Mouse (Mus musculus): ENCODE results near the gene Tenm2. TPM values are rescaled to one million over a fixed set of nuclear protein-coding genes. Genes with fewer than 3 reads are reported as not detected.

Gene Tenm2
- polyA plus RNA-seq, 1 experiment from 2014 or later = 30.2 TPM

DNA sequence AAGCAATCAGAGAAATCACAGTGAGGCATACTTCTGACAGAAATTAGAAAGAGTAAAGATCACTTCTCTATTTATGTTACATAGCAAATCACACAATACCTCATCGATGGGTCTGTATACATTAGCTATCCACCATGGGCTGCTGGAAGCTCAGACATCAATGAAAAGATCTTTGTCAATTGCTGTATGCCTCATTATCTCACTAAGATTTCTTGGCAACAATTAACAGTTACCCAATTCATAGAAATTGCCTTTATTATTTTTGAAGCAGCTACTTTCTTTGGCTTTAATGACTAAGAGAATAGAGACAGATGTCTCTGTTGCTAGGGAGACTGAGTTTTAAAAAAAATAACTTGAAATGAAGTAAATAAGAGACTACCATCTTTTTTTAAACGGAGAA, 106.9 kb downstream of the Tenm2 start:
- Histone ChIP-seq H3K27me3 (ENCODE audit: control insufficient read depth, insufficient read depth, low read length) (no peaks in the 10 kb centered on the region), H3K27ac (no peak overlapping the region), H3K9me3 (ENCODE audit: control insufficient read depth, low read length) (no peaks in the 10 kb centered on the region), H3K36me3 (replicated peaks; ENCODE audit: control insufficient read depth, insufficient read depth) (no peaks in the 10 kb centered on the region), H3K4me2 (replicated peaks) (no peak overlapping the region), H3K4me1 (replicated peaks; ENCODE audit: control insufficient read depth, insufficient read depth, low read length) (no peaks in the 10 kb centered on the region), H3K9ac (no peak overlapping the region), H3K4me3 (replicated peaks; ENCODE audit: low read length) (no peak overlapping the region)
- no peak for ATAC-seq (ENCODE audit: low FRiP score)
- no peak for DNase-seq (ENCODE audit: low spot score)
- WGBS = 51% methylated on average over 2 of the region's 2 CpGs

DNA sequence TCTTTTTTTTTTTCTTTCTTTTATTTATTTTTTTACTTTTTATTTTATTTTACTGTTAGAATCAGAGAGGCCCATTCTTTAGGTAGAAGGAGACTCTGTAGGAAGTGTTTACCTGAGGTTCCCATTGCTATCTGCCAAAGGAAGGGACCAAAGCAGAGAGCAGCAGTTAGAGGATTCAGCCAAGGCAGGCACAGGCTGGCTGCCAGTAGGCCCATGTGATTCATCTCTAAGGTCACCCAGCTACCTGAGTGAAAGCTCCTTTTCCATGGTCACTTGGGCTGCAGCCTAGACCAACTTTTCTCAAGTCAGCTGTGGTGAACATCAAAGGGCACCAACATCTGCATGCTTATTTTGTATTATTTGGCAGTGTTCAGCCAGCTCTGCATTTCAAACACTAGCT, 117.7 kb downstream of the Tenm2 start:
- Histone ChIP-seq H3K9ac (no peak overlapping the region), H3K27me3 (ENCODE audit: control insufficient read depth, insufficient read depth, low read length) (no peaks in the 10 kb centered on the region), H3K4me2 (replicated peaks) (no peak overlapping the region), H3K4me3 (replicated peaks; ENCODE audit: low read length) (no peak overlapping the region), H3K9me3 (ENCODE audit: control insufficient read depth, low read length) (no peaks in the 10 kb centered on the region), H3K27ac (no peak overlapping the region), H3K36me3 (replicated peaks; ENCODE audit: control insufficient read depth, insufficient read depth) (no peaks in the 10 kb centered on the region), H3K4me1 (replicated peaks; ENCODE audit: control insufficient read depth, insufficient read depth, low read length) (peaks cover 6% of the 10 kb centered on the region; the same call in 1 of the 2 replicates)
- no peak for ATAC-seq (ENCODE audit: low FRiP score)
- no peak for DNase-seq (ENCODE audit: low spot score)

GRCm38 (mm10) chr11:37115188-37115587, 120.6 kb downstream of the Tenm2 start:
- H3K27ac ChIP-seq = no peak overlapping the region
- H3K36me3 ChIP-seq (replicated peaks; ENCODE audit: control insufficient read depth, insufficient read depth) = no peaks in the 10 kb centered on the region
- ATAC-seq (ENCODE audit: low FRiP score) (no peak), DNase-seq (ENCODE audit: low spot score) (no peak)
- no peak overlapping the region for H3K9ac ChIP-seq
- no peak overlapping the region for H3K4me3 ChIP-seq (replicated peaks; ENCODE audit: low read length)
- peaks cover 6% of the 10 kb centered on the region; the same call in 1 of the 2 replicates for H3K4me1 ChIP-seq (replicated peaks; ENCODE audit: control insufficient read depth, insufficient read depth, low read length)
- no peaks in the 10 kb centered on the region for H3K27me3 ChIP-seq (ENCODE audit: control insufficient read depth, insufficient read depth, low read length)
- no peaks in the 10 kb centered on the region for H3K9me3 ChIP-seq (ENCODE audit: control insufficient read depth, low read length)
- WGBS = 48% methylated on average over 4 of the region's 4 CpGs
- H3K4me2 ChIP-seq (replicated peaks) = no peak overlapping the region

GRCm38 (mm10) chr11:37107069-37107468, 128.7 kb downstream of the Tenm2 start:
- H3K4me3 ChIP-seq (replicated peaks; ENCODE audit: low read length) = no peak overlapping the region
- ATAC-seq (ENCODE audit: low FRiP score) (no peak), DNase-seq (ENCODE audit: low spot score) (no peak)
- 54% methylated on average over 2 of the region's 2 CpGs for WGBS
- no peaks in the 10 kb centered on the region for H3K27me3 ChIP-seq (ENCODE audit: control insufficient read depth, insufficient read depth, low read length)
- H3K9me3 ChIP-seq (ENCODE audit: control insufficient read depth, low read length) = no peaks in the 10 kb centered on the region
- H3K27ac ChIP-seq = no peak overlapping the region
- H3K9ac ChIP-seq = no peak overlapping the region
- H3K4me1 ChIP-seq (replicated peaks; ENCODE audit: control insufficient read depth, insufficient read depth, low read length) = no peaks in the 10 kb centered on the region
- H3K36me3 ChIP-seq (replicated peaks; ENCODE audit: control insufficient read depth, insufficient read depth) = no peaks in the 10 kb centered on the region
- no peak overlapping the region for H3K4me2 ChIP-seq (replicated peaks)

GRCm38 (mm10) chr11:37079403-37079802, 156.4 kb downstream of the Tenm2 start:
- 94% methylated on average over 5 of the region's 5 CpGs for WGBS
- Histone ChIP-seq H3K4me3 (replicated peaks; ENCODE audit: low read length) (no peak overlapping the region), H3K27me3 (ENCODE audit: control insufficient read depth, insufficient read depth, low read length) (no peaks in the 10 kb centered on the region), H3K4me2 (replicated peaks) (no peak overlapping the region), H3K27ac (no peak overlapping the region), H3K4me1 (replicated peaks; ENCODE audit: control insufficient read depth, insufficient read depth, low read length) (no peaks in the 10 kb centered on the region), H3K9me3 (ENCODE audit: control insufficient read depth, low read length) (no peaks in the 10 kb centered on the region), H3K36me3 (replicated peaks; ENCODE audit: control insufficient read depth, insufficient read depth) (no peaks in the 10 kb centered on the region), H3K9ac (no peak overlapping the region)
- DNase-seq (ENCODE audit: low spot score) (no peak), ATAC-seq (ENCODE audit: low FRiP score) (no peak)

GRCm38 (mm10) chr11:37076989-37077598, 158.7 kb downstream of the Tenm2 start:
- Histone ChIP-seq H3K27me3 (ENCODE audit: control insufficient read depth, insufficient read depth, low read length) (no peaks in the 10 kb centered on the region), H3K4me2 (replicated peaks) (no peak overlapping the region), H3K36me3 (replicated peaks; ENCODE audit: control insufficient read depth, insufficient read depth) (no peaks in the 10 kb centered on the region), H3K4me3 (replicated peaks; ENCODE audit: low read length) (no peak overlapping the region), H3K27ac (no peak overlapping the region), H3K4me1 (replicated peaks; ENCODE audit: control insufficient read depth, insufficient read depth, low read length) (no peaks in the 10 kb centered on the region), H3K9me3 (ENCODE audit: control insufficient read depth, low read length) (no peaks in the 10 kb centered on the region), H3K9ac (no peak overlapping the region)
- no peak for DNase-seq (ENCODE audit: low spot score)
- no peak for ATAC-seq (ENCODE audit: low FRiP score)
- 59% methylated on average over 5 of the region's 5 CpGs for WGBS

- Histone ChIP-seq H3K27me3 (ENCODE audit: control insufficient read depth, insufficient read depth, low read length) (no peaks in the 10 kb centered on the region), H3K4me2 (replicated peaks) (no peak overlapping the region), H3K4me3 (replicated peaks; ENCODE audit: low read length) (no peak overlapping the region), H3K36me3 (replicated peaks; ENCODE audit: control insufficient read depth, insufficient read depth) (no peaks in the 10 kb centered on the region), H3K27ac (no peak overlapping the region), H3K4me1 (replicated peaks; ENCODE audit: control insufficient read depth, insufficient read depth, low read length) (no peaks in the 10 kb centered on the region), H3K9me3 (ENCODE audit: control insufficient read depth, low read length) (no peaks in the 10 kb centered on the region), H3K9ac (no peak overlapping the region)
- WGBS = 89% methylated on average over 10 of the region's 10 CpGs
- ATAC-seq (ENCODE audit: low FRiP score) (no peak), DNase-seq (ENCODE audit: low spot score) (no peak)
Observed at GRCm38 (mm10) chr11:37075349-37075748, 160.4 kb downstream of the Tenm2 start.

- H3K9ac ChIP-seq = no peak overlapping the region
- 61% methylated on average over 3 of the region's 3 CpGs for WGBS
- DNase-seq (ENCODE audit: low spot score) (no peak), ATAC-seq (ENCODE audit: low FRiP score) (no peak)
- H3K27me3 ChIP-seq (ENCODE audit: control insufficient read depth, insufficient read depth, low read length) = no peaks in the 10 kb centered on the region
- no peak overlapping the region for H3K4me2 ChIP-seq (replicated peaks)
- no peaks in the 10 kb centered on the region for H3K36me3 ChIP-seq (replicated peaks; ENCODE audit: control insufficient read depth, insufficient read depth)
- H3K27ac ChIP-seq = no peak overlapping the region
- H3K9me3 ChIP-seq (ENCODE audit: control insufficient read depth, low read length) = no peaks in the 10 kb centered on the region
- H3K4me3 ChIP-seq (replicated peaks; ENCODE audit: low read length) = no peak overlapping the region
- no peaks in the 10 kb centered on the region for H3K4me1 ChIP-seq (replicated peaks; ENCODE audit: control insufficient read depth, insufficient read depth, low read length)
Observed at GRCm38 (mm10) chr11:37065459-37065858, 170.3 kb downstream of the Tenm2 start.

- Histone ChIP-seq H3K36me3 (replicated peaks; ENCODE audit: control insufficient read depth, insufficient read depth) (no peaks in the 10 kb centered on the region), H3K9ac (no peak overlapping the region), H3K27me3 (ENCODE audit: control insufficient read depth, insufficient read depth, low read length) (no peaks in the 10 kb centered on the region), H3K4me3 (replicated peaks; ENCODE audit: low read length) (no peak overlapping the region), H3K27ac (no peak overlapping the region), H3K4me1 (replicated peaks; ENCODE audit: control insufficient read depth, insufficient read depth, low read length) (no peaks in the 10 kb centered on the region), H3K4me2 (replicated peaks) (no peak overlapping the region), H3K9me3 (ENCODE audit: control insufficient read depth, low read length) (no peaks in the 10 kb centered on the region)
- no peak for DNase-seq (ENCODE audit: low spot score)
- no peak for ATAC-seq (ENCODE audit: low FRiP score)
- 61% methylated on average over 5 of the region's 5 CpGs for WGBS
Observed at GRCm38 (mm10) chr11:37046671-37047070, 189.1 kb downstream of the Tenm2 start.

GRCm38 (mm10) chr11:37041259-37041658, 194.5 kb downstream of the Tenm2 start:
- H3K4me3 ChIP-seq (replicated peaks; ENCODE audit: low read length) = no peak overlapping the region
- no peak for ATAC-seq (ENCODE audit: low FRiP score)
- WGBS = 72% methylated on average over 4 of the region's 4 CpGs
- H3K36me3 ChIP-seq (replicated peaks; ENCODE audit: control insufficient read depth, insufficient read depth) = no peaks in the 10 kb centered on the region
- H3K9me3 ChIP-seq (ENCODE audit: control insufficient read depth, low read length) = no peaks in the 10 kb centered on the region
- no peaks in the 10 kb centered on the region for H3K27me3 ChIP-seq (ENCODE audit: control insufficient read depth, insufficient read depth, low read length)
- H3K4me2 ChIP-seq (replicated peaks) = no peak overlapping the region
- no peak overlapping the region for H3K9ac ChIP-seq
- H3K27ac ChIP-seq = no peak overlapping the region
- no peak for DNase-seq (ENCODE audit: low spot score)
- H3K4me1 ChIP-seq (replicated peaks; ENCODE audit: control insufficient read depth, insufficient read depth, low read length) = no peaks in the 10 kb centered on the region
